Mouse (Mus musculus) heart, adult 18-20 months (tissue): ENCODE measurements around the gene St6galnac4. TPM values are rescaled to one million over a fixed set of nuclear protein-coding genes. Genes with fewer than 3 reads are reported as not detected.
A peak's percentile ranks its signal among the peaks of the same experiment; 100 is the strongest.

Source experiments
- DNase-seq, 2 experiments: peaks; one replicate each; pipeline ENCODE4 v3.0.0; 2021 to 2022; ENCODE audit warnings: mixed read lengths in 1 of 2
- total RNA-seq, 2 experiments: library from RNA; stranded (reverse); gene quantifications; 2 replicates each; pipeline ENCODE4 v1.2.3; 2021

The St6galnac4 gene
- total RNA-seq, 2 experiments from 2014 or later: 14.7 to 16.1 TPM

GRCm38 (mm10) chr2:32627266-32628043 lies 40.6 kb downstream of the St6galnac4 start:
- DNase-seq: no peak

GRCm38 (mm10) chr2:32628044-32628550 lies 41.2 kb downstream of the St6galnac4 start:
- peak in 1 of 2 experiments; percentile 47 for DNase-seq

- DNase-seq: peak; percentile 90
These were observed 41.8 kb downstream of the St6galnac4 start for GRCm38 (mm10) chr2:32628729-32629128.

- peak in 1 of 2 experiments; percentile 61 for DNase-seq
These were observed 42.5 kb downstream of the St6galnac4 start for GRCm38 (mm10) chr2:32629276-32629976.

GRCm38 (mm10) chr2:32630036-32630435 lies 43.1 kb downstream of the St6galnac4 start:
- no peak for DNase-seq

GRCm38 (mm10) chr2:32631046-32631445 lies 44.2 kb downstream of the St6galnac4 start:
- no peak for DNase-seq

GRCm38 (mm10) chr2:32631737-32632394 lies 45.0 kb downstream of the St6galnac4 start:
- peak; percentile 88 to 92 for DNase-seq

GRCm38 (mm10) chr2:32633660-32634059 lies 46.8 kb downstream of the St6galnac4 start:
- DNase-seq: peak; percentile 67 to 83

- DNase-seq: no peak
These were observed 47.6 kb downstream of the St6galnac4 start for GRCm38 (mm10) chr2:32634277-32635105.

GRCm38 (mm10) chr2:32636617-32637016 lies 49.7 kb downstream of the St6galnac4 start:
- DNase-seq: no peak

GRCm38 (mm10) chr2:32637778-32638281 lies 50.9 kb downstream of the St6galnac4 start:
- peak; percentile 71 to 89 for DNase-seq

GRCm38 (mm10) chr2:32639632-32640031 lies 52.7 kb downstream of the St6galnac4 start:
- no peak for DNase-seq

- DNase-seq: no peak
These were observed 53.7 kb downstream of the St6galnac4 start for GRCm38 (mm10) chr2:32640550-32641051.

- no peak for DNase-seq
These were observed 54.9 kb downstream of the St6galnac4 start for GRCm38 (mm10) chr2:32641810-32642209.

GRCm38 (mm10) chr2:32642813-32643212 lies 55.9 kb downstream of the St6galnac4 start:
- DNase-seq: peak; percentile 71 to 87

- DNase-seq: no peak
These were observed 57.2 kb downstream of the St6galnac4 start for GRCm38 (mm10) chr2:32644083-32644482.

GRCm38 (mm10) chr2:32644799-32645475 lies 58.0 kb downstream of the St6galnac4 start:
- no peak for DNase-seq

- no peak for DNase-seq
These were observed 58.8 kb downstream of the St6galnac4 start for GRCm38 (mm10) chr2:32645647-32646046.

- peak; percentile 87 to 94 for DNase-seq
These were observed 59.6 kb downstream of the St6galnac4 start, which contains the start of gene Eng for GRCm38 (mm10) chr2:32646379-32647056. TSS of gene Eng (plus strand) at chr2:32646595.

GRCm38 (mm10) chr2:32647366-32647765 lies 60.5 kb downstream of the St6galnac4 start:
- DNase-seq: peak in 1 of 2 experiments; percentile 60
